Mouse (Mus musculus) thymus, postnatal 4 days (tissue): ENCODE data around the gene 5530401A14Rik.

Source experiments
- DNase-seq: peaks from one replicate; pipeline ENCODE4 v3.0.0; 2021

Gene 5530401A14Rik

DNA sequence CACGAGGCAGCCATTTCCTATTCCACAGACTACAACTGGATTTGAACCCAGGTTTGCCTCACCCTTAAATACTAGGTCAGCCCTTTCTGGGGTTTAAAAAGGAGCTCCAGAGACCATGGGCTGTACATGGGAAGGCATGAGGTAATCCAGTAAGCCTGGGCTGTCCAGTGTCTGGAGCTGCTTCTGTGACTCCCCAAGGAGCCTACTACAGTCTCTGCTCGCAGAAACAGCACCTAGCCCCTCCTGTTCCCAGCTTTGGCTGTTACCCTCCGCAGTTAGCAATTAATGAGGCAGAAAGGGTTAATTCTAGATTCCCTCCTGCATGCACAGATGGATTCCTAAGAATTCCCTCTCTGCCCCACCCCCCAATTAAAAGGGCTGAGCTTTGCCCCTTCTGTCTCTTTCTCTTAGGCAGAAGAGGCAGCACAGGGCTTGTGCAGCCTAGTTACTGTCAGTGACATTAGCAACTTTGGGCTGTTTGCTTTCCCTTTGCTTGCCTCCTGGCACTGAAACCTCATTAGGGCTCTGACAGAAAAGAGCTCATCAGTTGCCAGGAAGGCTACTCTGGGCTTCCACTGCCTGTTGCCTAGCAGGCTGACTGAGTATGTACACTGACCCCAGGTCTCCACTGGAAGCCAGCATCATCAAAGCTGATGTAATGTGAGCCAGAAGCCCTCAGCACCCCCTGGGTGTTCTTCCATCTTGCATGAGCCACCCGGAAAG is at the start of gene 5530401A14Rik:
Gene 5530401A14Rik (plus strand): TSS at position 424 of the 723 bp plus-strand sequence.
- DNase-seq, result no peak

DNA sequence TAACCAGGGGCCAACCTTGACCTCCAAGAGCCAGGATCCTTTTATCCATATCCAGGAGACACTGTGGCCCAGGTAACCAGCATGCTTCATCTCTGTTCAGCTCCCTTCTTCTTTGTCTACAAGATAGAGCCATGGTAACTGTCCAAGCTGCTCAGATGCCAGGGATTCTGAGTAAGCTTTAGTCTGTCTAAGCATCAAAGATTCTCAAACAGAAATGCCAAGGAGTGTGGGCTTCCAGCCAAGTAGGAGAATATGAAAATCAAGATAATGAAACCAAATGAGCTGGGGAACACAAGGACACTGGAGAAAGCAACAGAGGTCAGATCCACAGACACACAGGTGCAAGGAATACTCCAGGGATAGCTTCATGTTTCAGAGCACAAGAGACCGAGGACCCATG is 45.7 kb upstream of the 5530401A14Rik start:
- no peak for DNase-seq

DNA sequence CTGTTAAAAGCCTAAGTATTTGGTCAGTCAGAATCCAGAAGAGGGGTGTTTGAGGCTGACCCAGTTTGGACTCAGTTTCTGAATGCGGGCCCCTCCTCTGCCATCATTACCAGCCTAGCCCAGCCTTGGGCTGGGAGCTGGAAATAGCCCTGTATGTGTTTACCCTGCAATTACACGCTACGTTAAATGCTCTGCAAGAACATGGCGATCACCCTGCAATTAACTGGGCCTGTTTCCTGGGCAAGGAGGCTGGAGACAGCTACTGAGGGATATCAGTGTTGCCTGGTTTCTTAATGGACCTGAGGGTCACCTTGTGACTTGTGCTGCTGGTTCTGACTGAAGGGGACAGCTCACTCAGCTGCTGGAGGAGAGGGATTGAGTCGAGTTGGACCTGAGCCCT is 43.9 kb upstream of the 5530401A14Rik start:
- no peak for DNase-seq

DNA sequence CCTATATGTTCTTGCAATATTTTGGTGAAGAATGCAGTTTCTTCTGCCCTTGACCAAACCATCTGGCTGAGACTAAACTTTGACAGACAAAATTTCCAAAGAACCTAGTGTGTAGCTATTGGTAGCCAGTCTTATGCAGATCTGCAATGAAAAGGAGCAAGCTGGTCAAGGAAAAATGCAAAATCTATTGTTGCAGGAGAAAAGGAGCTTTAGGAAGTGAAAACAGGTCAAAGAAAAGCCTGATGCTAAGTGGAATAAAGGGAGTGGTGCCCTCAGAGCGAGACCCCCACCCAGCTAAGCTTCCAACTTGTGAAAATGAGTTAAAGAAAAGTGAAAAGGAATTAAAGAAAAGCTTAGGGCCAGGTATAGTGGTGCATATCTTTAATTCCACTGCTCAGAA is 28.1 kb upstream of the 5530401A14Rik start:
- no peak for DNase-seq

DNA sequence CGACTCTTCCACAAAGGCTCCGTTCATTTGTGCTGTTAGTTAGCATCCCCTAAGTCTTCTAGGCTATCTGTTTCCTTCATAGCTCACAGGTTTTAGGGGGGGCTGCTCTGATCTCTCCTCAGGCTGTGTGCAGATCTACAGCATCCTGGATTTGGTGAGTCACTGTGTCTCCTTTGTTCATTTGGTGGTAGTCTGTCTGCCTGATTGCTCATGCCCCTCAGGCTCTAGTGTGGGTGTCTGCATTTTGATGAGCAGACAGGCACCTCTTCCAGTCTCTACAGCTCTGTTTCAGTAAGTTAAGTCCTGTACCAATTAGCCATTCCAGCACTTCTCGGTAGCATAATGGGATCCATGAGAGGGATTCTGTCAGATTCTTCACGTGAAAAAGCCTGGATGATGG is 22.0 kb upstream of the 5530401A14Rik start:
- DNase-seq, result no peak

DNA sequence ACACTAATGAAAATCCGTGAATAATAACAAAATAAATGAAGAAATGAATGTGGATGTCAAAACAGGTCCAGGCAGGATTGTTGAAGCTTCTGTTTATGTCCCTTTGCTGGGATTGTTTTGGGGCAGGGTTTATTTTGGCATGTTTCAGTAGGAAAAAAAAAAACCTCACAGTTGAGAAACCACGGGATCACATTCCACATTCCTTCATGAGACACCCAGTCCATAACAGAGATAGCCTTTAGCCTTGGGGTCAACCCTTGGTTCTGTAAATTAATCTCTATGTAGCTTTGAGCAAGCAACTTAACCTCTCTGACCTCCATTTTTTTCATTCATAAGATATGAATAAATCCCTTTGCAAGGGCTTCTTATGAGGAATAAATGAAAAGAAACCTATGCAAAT is 19.5 kb upstream of the 5530401A14Rik start:
- no peak for DNase-seq

DNA sequence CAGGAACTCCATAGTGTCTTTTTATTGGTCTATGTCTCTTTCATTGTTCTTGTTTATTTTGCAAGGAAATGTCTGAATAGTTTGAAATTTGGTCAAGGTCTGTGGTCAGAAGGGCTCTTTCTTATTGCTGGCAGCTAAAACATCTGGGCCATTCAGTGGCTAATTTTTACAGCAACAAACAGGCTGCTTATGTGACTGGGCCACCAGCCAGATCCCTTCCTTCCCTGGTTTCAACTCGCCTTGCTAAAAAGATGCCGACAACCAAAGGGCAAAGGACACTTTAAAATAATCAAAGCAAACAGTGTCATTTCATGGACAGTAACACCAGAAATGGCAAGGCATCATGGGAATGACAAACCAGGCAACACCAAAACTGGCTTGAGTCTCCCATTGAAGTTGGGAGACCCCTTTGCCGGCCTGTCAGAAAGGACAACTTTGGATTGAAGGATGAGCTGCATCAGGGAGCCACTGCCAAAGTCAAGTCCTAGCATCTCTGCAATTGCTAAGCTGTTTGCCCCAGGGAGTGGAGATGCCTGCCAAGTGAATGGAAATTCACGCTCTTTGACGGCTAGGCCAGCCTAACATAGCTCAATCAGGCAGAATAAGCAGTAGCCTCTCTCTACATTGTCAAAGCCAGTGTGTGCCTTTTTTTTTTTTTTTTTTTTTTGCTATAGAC is 15.3 kb upstream of the 5530401A14Rik start:
- no peak for DNase-seq

DNA sequence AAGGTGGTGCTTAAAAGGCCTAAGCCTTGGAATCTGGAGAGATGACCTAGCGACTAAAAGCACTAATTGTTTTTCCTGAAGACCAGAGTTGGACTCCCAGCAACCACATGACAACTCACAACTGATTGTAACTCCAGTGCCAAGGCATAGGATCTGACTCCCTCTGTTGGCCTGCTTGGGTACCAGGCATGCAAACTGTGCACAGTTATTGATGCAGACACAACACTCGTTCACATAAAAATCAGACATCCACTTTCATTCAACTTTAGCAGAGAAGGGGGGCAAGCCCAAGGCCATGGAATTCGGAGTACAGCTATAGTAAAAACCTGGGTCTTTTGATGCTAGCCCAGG is 14.8 kb upstream of the 5530401A14Rik start:
- DNase-seq, result no peak

DNA sequence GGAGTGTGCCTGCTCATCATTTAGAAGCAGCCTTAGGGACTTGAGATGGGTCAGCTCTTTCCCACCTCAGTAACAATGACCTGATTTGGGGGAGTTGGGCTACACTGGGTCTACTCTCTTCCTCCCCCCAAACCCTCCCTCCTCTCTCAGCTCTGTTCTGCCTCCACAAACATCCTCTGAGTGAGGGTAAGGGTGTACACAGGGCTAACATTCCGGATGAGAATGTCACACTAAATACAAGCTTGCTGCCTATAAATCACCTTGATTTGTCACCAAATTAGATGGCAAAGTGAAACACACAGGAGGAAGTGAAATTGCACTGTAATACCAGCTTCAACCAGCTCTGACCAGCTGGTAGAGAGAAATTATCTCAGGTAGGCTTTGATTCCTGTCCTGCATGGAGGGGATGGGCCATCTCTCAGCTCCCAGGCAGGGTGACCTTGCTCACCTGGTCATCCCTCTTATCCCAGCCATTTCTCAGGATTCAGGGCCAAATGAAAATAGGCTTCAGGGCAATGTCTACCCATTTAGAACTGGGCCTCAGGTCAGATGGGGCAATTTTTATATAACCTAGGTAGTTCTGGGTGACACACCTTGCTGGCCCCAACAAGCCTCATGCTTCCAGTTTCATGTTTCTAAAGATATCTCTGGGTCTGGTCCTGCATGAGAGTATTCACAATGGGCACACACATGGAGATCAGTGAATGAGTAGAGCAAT is 12.5 kb upstream of the 5530401A14Rik start:
- DNase-seq, result no peak

DNA sequence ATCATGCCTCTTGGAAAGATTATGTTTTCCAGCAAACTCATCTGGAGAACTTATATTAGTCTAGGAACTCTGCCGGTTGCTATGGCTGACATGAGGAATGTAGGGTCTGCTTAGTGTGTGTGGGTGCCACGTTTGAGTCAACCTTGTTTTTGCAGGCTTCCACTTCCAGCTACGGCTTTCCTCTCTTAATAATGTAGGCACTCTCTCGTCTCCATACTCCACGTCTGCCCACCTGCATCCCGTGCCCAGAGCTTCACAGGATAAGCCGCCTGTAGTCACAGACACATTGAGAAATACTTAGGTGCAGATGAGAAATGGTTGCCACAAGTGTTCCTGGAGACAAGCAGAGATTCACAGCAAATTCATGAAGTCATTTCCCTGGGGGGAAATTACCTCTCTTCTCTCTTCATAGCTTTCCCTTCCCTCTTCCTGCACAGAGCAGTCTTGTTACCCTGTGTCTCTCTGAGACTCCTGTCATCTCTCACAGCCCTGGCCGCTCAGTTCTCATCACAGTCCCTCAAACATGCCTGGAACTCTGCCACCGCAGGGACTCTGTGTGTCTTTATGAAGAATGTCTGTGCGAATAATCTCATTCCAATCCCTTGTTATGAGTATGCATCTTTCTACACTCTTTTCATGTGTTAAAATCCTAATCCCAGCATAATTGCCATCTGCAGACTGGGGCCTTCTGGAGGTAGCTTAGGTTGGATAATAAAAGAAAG is 5.3 kb downstream of the 5530401A14Rik start:
- DNase-seq, result no peak

DNA sequence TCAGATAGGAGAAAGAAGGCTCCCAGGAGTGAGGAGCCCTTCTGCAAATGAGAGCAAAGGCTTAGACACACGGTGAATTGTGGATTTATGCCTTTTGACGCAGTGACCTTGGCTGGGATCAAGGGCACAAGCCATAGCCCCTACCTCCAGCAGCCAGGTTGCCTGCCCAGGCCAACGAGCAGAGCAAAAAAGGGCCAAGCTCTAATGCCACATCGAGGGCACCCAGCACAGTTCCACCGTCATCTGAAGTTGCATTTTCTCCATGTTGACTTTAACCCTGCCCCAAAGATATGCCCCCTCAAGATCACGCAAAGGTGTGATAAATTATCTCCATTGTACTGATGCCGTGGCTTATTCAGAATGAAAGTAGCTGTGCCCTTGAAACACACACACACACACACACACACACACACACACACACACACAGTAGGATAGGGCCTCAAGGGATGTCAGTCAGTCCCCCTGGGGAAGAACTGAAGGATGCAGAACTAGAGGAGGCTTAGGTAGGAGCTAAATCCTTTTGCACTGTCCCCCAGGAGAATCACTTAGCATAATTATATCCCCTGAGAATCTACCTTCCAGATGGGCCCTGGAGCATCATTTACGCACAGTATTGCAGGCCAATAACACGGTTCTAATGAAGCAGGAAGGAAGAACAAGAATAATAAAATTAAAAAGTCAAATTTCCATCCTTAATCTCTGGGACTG is 11.2 kb downstream of the 5530401A14Rik start:
- DNase-seq, result no peak

DNA sequence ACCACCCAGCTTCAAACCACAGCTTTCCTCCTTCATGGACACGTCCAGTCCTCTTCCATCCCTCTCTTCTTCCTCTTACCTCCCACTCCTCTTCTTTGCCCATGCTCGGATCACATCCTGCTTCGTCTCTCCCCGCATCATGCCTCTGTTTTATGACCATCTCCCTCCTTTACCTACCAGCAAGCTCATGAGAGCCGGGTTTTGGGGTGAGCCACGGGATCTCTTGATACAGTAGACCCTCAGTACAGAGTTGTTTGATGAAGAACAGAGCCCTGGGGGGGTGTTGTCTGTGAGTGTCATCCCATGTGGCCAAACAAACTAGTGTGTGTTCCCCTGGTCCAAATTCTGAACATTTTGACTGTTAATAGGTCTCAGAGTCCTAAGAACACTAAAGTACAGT is 36.0 kb downstream of the 5530401A14Rik start:
- no peak for DNase-seq

DNA sequence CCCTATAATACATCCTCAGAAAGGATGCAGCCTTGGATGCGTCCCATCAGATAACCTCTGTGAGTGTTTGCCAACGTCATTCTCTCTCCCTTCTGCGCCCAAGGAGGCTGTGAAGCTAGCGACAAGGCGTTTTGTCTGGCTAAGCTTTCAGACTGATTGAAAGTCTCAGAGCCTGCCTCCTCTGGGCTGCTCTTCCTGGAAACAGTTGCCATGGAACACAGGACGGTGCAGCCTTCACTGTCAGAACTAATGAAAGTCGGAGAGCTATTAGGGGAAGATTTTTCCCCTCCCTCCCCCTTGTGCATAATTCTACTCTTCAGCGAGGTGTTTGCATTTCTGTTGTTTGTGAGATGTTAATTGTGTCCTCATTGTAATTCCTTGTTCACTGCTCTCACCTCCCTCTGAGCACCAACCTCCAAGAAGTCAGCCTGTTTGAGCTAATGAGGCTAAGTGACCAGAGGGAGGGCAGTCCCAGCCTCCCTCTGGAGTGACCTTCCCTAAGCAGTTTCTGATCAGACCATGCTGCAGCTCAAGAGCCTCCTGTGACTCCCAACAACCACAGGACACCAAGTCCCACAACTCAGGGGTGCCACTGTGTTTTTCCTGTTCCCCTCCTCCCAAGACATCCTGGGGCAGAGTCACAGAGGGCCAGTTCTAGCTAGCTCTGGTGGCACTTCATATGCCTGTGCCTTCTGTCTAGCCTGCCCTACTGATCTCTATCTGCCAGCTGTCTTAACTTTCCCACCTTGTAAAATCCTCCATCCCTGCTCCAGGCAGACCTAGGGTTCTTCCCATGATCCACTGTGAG is 37.3 kb downstream of the 5530401A14Rik start:
- DNase-seq, result no peak

DNA sequence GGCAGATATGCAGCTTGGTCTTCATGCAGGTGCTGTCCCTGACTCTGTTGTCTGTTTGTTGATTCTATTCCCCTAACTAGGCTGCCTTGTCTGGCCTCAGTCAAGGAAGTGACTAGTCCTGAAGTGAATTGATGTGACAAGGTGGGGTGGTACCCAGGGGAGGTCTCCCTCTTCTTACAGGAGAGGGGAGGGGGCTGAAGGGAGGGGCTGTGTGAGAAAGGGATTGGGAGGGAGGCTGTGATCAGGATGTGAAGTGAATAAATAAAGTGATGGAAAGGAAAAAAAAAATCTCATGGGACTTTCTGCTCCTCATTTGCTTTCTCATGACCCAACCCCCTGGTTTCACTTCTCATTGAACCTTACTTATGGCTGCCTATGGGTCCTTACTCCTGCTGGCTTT is 41.8 kb downstream of the 5530401A14Rik start:
- DNase-seq, result no peak

DNA sequence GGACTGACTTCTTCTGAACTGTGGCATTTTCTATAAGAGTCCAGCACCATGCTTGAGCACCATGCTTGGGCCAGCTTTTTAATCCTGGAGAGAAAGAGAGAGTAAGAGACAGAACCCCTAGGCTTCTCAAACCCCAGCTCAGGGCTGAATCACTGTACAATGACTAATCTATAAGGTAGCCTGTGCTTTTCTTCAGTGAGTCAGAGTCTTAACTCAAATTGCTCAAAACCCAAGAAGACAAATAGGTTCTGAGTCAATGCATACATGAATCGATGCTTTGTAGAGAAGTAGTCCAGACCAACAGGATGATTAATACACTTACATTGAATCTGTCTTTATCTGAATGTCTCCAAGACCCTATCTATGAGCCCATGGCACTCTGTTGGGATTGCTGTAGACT is 48.3 kb downstream of the 5530401A14Rik start:
- DNase-seq, result no peak

DNA sequence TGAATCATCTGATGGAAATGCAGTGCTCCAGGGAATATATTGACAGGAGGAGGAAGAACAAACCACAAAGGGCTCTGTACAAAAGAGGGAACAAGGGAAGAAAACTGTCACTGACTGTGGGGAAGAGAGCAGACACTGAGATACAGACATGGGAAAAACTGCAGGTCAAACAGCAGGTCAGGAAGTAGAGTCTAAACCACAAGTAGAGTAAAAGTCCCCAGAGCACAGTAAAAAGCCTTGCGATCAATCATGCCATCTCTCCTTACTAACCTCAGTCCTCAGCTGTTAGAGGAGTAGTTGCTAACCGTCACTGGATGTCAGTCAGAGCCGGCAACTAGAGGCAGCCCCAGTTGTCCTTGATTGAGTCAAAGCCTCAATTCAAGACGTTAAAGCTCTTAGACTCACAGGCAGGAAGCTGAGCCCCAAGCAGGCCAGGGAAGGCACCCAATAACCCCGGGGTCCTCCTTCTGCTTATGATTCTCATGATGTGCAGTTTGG is 49.0 kb downstream of the 5530401A14Rik start:
- peak; percentile 12 for DNase-seq

DNA sequence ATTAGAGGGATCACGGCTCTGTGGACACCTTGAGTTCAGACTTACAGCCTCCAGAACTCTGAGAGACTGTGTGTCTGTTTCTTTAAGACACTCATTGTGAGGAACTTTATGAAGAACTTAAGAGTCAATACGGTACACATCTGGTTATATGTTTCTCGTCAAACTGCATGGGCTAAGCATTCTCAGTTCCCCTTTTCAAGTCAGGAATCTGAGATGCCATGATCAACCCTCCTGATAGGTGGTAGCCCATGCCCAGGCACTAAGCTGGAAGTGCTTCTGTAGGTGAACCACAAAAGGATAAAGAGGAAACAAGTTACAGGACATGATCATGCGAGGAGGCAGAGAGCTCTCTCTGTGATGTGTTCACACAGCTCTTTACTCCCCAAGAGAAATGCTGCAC is 52.6 kb downstream of the 5530401A14Rik start:
- no peak for DNase-seq

DNA sequence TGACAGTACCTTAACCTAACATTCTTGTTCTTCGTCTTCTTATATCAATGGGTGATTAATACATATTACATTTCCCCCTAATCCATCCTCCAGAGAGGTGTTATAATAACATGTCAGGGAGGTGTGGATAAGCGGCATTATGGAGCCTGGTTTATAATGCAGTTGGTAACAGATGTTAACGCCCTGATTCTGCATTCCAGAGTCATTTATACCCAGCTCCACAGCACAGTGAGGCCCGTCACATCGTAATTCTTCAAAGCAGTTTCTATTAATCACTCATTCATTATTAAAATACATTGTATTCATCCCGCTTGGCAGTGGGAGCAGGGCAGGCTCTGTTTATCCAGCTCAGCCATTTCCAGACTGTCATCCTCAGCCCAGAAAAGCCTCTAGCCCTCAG is 55.0 kb downstream of the 5530401A14Rik start:
- DNase-seq, result no peak

DNA sequence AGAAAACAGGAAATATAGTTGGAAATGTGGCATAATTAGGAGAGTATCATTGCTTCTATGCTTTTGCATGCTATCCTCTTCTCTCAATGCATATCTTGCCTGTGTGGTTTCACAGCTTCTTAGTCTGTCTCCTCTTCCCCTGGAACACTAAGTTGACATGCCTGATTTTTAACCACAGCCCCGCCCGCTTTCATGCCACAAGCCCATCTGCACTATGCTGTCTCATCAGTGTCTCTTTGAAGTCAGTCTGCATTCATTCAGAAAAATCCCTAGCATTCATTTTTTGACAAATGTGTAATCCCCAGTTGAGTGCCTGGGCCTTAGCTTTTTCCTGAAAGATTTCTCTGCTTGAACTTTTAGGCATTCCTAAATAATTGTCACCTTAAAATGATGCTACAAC is 62.6 kb downstream of the 5530401A14Rik start:
- peak; percentile 12 for DNase-seq

DNA sequence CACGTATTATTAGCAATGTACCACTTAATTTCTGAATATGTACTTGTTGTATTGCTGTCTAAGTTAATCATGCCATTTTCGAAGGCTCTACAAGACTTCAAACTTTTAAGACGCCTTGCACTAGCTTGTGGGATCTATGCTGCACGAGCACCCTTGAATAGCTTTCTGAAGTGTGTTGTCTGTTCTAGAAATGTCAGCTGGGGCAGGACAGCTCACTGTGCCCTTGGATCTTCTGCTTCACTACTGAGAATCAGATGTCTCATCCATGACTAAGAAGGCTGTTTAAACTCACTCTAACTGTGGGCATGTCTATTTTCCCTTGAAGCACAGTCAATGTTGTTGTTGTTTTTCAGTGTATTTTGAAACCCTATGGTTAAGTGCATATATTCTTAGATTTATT is 63.2 kb downstream of the 5530401A14Rik start:
- DNase-seq, result no peak

DNA sequence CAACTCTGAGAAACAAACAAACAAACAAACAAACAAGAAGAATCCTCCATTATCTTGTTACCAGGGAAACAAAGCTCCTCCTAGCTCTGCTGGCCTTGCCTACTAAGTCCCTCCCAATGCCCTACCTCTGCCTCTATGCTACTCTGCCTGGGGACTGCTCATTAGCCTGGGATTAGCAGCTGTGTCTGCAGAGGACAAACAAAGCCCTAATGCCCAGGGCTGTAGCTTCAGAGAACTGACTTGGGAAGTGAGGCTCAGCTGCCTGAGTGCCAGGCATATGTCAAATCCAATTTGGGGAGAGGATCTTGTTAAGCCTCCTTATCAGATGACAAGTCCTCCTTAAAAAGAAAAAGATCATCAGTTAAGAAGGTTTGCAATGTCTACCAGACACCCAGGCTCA is 65.9 kb downstream of the 5530401A14Rik start:
- DNase-seq, result no peak

DNA sequence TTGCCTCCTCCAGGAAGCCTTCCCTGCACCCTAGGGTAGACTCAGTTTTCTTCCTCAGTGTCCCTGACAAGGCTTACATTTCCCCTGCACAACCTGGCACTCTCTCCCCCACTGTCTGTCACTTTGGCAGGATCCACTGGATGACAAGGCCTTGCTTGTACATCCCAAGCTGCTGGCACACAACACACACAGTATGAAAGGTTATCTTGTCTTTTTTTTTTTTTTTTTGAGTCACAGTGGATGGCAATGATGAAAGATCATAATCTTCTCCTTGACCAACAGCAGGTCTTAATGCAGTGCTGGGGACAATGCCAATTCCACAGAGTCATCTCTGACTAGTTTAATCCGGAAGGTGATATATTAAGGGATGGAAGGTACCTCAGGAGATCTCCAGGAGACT is 77.0 kb downstream of the 5530401A14Rik start:
- DNase-seq, result no peak
